Mouse (Mus musculus) forebrain, embryonic 12.5 days (tissue): ENCODE data around the gene Fcgr1. TPM values are rescaled to one million over a fixed set of nuclear protein-coding genes. Genes with fewer than 3 reads are reported as not detected.
"Not testable (repeated sequence)": the region's sequence is repeated elsewhere in the genome, so short reads cannot be mapped to it uniquely, and the experiment has no call there.

Experiments used
- ATAC-seq: fragments of 200-750 bp; cut with Nextera tagmentation; 2 replicates; pipeline ENCODE4 v1.8.0; 2017; ENCODE audit warnings: moderate TSS enrichment; ENCODE audit not compliant: low FRiP score
- H3K27ac ChIP-seq: fragments of 300-500 bp; sonication (generic); 2 replicates; pipeline ENCODE4 v1.5.1; 2016; ENCODE audit warnings: mild to moderate bottlenecking
- H3K27me3 ChIP-seq: fragments of 300-500 bp; sonication (generic); 2 replicates; pipeline ENCODE4 v1.6.1; 2016; ENCODE audit warnings: mild to moderate bottlenecking
- H3K36me3 ChIP-seq: fragments of 300-500 bp; sonication (generic); replicated peaks from 2 replicates; pipeline ENCODE4 v1.6.1; 2016; ENCODE audit warnings: mild to moderate bottlenecking
- H3K4me1 ChIP-seq: fragments of 300-500 bp; sonication (generic); 2 replicates; pipeline ENCODE4 v1.6.1; 2016
- H3K4me2 ChIP-seq: fragments of 300-500 bp; sonication (generic); 2 replicates; pipeline ENCODE4 v1.6.1; 2016; ENCODE audit warnings: mild to moderate bottlenecking, moderate library complexity
- H3K4me3 ChIP-seq: fragments of 300-500 bp; sonication (generic); replicated peaks from 2 replicates; pipeline ENCODE4 v1.5.1; 2016; ENCODE audit warnings: mild to moderate bottlenecking
- H3K9ac ChIP-seq: fragments of 300-500 bp; sonication (generic); 2 replicates; pipeline ENCODE4 v1.6.1; 2016; ENCODE audit warnings: mild to moderate bottlenecking
- H3K9me3 ChIP-seq: fragments of 300-500 bp; sonication (generic); 2 replicates; pipeline ENCODE4 v1.6.1; 2016
- WGBS: fragments of 180-500 bp; shearing (Covaris S2); methylation state at CpG from one replicate; pipeline ENCODE4 v1.1.7; 2016; 5-methylcytosine and 5-hydroxymethylcytosine counted together
- polyA plus RNA-seq: library from polyadenylated mRNA; unstranded; fragments of >200 nt; fragmentation: Nextera tagmentation; extraction: Ambion mirVana; gene quantifications from 2 replicates; pipeline ENCODE4 v1.2.1, GENCODE M21; 2016

The Fcgr1 gene
- polyA plus RNA-seq, 1 experiment from 2014 or later, result 0.54 TPM

DNA sequence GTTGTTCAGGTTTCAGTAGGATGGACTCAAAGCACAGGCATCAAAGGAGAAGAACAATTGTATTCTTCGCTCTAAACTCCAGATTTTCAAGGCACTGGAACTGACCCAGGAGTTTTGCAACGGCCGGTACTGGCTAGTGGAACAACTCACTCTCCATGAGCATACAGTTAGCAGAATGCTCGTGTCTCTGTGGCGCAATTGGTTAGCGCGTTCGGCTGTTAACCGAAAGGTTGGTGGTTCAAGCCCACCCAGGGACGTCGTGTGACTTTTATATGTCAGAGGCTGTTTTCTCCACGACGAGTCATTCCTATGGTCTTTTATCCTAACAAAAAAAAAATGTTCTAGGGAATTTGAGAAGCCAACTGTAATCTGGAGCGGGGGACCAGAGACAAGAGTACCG, 28.1 kb upstream of the Fcgr1 start:
- H3K27me3 ChIP-seq, result peaks cover 42% of the 10 kb centered on the region
- no peak overlapping the region; the same call in 1 of the 2 replicates for H3K4me2 ChIP-seq
- no peaks in the 10 kb centered on the region for H3K9me3 ChIP-seq
- no peaks in the 10 kb centered on the region for H3K4me1 ChIP-seq
- no peak overlapping the region for H3K9ac ChIP-seq
- no peaks in the 10 kb centered on the region for H3K36me3 ChIP-seq
- no peak for ATAC-seq
- no peak overlapping the region for H3K27ac ChIP-seq
- 7% methylated on average over 15 of the region's 15 CpGs for WGBS
- no peak overlapping the region for H3K4me3 ChIP-seq

DNA sequence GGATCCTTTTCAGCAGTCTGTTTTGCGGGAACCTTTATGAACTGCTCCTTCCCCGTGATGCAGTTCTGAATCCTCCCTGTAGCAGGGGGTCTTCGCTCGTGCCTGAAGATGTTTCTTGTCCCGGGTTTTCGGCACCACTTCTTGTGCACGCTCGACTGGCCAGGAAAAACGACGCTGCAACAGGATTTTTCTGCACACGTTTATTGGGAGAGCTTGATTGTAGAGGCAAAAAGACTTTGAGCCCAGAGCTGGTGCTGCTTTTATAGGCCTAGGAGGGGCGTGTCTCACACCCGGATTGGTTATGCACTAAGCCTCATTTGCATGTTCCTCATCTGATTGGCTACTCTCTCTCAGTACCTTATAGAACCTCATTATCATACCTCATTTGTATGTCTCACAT, 26.2 kb upstream of the Fcgr1 start:
- not testable (repeated sequence) for H3K4me1 ChIP-seq, H3K9ac ChIP-seq, H3K4me3 ChIP-seq, ATAC-seq, H3K36me3 ChIP-seq, H3K4me2 ChIP-seq, H3K27ac ChIP-seq, H3K9me3 ChIP-seq
- WGBS, result 94% methylated on average over 13 of the region's 13 CpGs
- H3K27me3 ChIP-seq, result peaks cover 26% of the 10 kb centered on the region

DNA sequence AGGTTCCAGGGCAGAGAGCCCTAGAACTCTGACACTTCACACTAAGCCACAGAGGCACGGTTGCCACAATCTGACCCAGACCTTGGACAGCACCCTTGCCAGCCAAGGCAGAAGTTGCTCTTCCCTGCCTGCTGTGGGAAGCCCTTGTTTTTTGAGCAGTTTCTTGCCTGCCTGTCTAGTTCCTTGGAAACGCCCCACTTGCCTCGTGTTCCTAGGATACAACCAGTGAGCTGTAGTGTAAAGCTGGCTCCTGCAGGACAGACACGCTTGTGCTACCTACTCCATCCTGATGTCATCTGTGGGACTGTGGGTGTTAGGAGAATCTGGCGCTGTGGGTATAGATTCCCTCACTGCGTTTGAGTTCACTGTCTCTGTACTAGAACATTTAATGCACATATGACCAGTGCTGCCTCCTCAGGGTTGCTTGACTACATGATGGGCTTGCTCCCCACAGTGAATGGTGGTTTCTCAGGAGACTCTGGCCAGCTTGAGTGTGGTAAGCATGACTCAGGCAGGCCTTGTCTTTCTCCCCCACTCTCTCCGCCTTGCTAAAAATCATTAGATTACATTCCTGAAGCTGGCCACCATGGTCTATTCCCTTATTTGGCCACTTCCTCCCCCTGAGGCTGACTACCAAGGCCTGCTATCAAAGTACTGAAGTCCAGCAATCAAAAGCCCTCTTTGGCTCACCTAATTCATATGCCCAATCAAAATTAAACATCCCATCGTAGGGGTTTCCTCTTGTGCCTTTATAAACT, 18.8 kb upstream of the Fcgr1 start:
- no peak for ATAC-seq
- 71% methylated on average over 8 of the region's 8 CpGs for WGBS

DNA sequence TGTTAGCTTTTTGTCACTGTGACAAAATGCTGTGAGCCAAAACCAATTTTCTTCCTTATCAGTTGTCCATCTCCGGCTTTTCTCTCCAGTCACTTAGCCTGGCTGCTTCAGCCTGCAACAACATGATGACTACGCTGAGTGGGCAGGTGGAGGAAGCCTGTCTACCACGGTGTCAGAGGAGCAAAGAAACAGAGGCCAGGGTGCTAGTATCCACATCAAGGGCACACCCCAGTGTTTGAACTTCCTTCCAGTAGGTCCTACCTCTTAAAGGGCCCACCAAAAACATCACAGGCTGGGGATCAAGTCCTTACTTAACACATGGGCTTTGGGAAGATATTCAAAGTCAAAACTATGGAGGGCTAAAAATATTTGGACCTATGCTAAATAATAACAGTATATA, 15.7 kb upstream of the Fcgr1 start:
- Histone ChIP-seq H3K36me3 (no peaks in the 10 kb centered on the region), H3K27ac (no peak overlapping the region), H3K4me3 (no peak overlapping the region), H3K27me3 (peaks cover 2% of the 10 kb centered on the region; the same call in 1 of the 2 replicates), H3K9ac (no peak overlapping the region), H3K9me3 (no peaks in the 10 kb centered on the region), H3K4me1 (no peaks in the 10 kb centered on the region), H3K4me2 (no peak overlapping the region)
- ATAC-seq, result no peak
- WGBS, result 75% methylated on average over 3 of the region's 3 CpGs

More for the DNA sequence above, 18.8 kb upstream of the Fcgr1 start:
- Histone ChIP-seq H3K4me1 (no peaks in the 10 kb centered on the region), H3K36me3 (no peaks in the 10 kb centered on the region), H3K9ac (no peak overlapping the region), H3K4me3 (no peak overlapping the region), H3K27me3 (no peaks in the 10 kb centered on the region), H3K9me3 (no peaks in the 10 kb centered on the region), H3K27ac (no peak overlapping the region), H3K4me2 (no peak overlapping the region)

GRCm38 (mm10) chr3:96306506-96306905, 12.7 kb upstream of the Fcgr1 start:
- H3K9me3 ChIP-seq, result no peaks in the 10 kb centered on the region
- H3K36me3 ChIP-seq, result no peaks in the 10 kb centered on the region
- H3K27me3 ChIP-seq, result peaks cover 2% of the 10 kb centered on the region; the same call in 1 of the 2 replicates
- H3K27ac ChIP-seq, result no peak overlapping the region
- 89% methylated on average over 9 of the region's 9 CpGs for WGBS
- no peak overlapping the region for H3K4me3 ChIP-seq
- no peaks in the 10 kb centered on the region for H3K4me1 ChIP-seq
- no peak overlapping the region for H3K9ac ChIP-seq
- no peak overlapping the region for H3K4me2 ChIP-seq
- no peak for ATAC-seq

DNA sequence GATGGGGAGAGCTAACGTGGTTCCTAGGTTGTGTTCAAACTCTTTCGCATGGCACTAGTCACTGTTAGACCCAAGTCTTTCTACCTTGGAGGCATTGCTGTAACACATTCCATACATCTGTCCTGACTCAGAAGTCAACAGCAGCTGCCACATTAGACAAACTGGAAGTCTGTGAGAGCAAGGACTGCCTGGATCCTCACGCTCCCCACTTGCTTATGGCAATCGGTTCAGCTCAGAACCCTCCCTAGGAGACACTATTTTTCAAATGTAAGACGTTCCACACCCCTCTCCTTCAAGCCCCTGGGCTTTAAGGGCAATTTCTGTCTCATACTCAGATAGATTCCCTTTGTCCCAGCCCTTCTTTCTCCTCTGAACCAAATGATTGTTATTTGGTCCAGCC, 8.3 kb upstream of the Fcgr1 start:
- Histone ChIP-seq H3K27me3 (peaks cover 2% of the 10 kb centered on the region; the same call in 1 of the 2 replicates), H3K4me2 (no peak overlapping the region), H3K4me1 (no peaks in the 10 kb centered on the region), H3K9ac (no peak overlapping the region), H3K4me3 (no peak overlapping the region), H3K27ac (no peak overlapping the region), H3K9me3 (no peaks in the 10 kb centered on the region), H3K36me3 (no peaks in the 10 kb centered on the region)
- ATAC-seq, result no peak
- 86% methylated on average over 5 of the region's 5 CpGs for WGBS

- ATAC-seq, result no peak
- Histone ChIP-seq H3K4me3 (no peak overlapping the region), H3K9ac (no peak overlapping the region), H3K27me3 (peaks cover 1% of the 10 kb centered on the region; the same call in 1 of the 2 replicates), H3K36me3 (no peaks in the 10 kb centered on the region), H3K4me2 (peak overlapping the region; percentile 10; the same call in 1 of the 2 replicates), H3K27ac (no peak overlapping the region), H3K9me3 (no peaks in the 10 kb centered on the region), H3K4me1 (no peaks in the 10 kb centered on the region)
- 79% methylated on average over 26 of the region's 26 CpGs for WGBS
Observed at GRCm38 (mm10) chr3:96300706-96301529, 7.1 kb upstream of the Fcgr1 start.

- 92% methylated on average over 2 of the region's 2 CpGs for WGBS
- H3K9me3 ChIP-seq, result no peaks in the 10 kb centered on the region
- no peak for ATAC-seq
- no peak overlapping the region for H3K4me3 ChIP-seq
- H3K4me1 ChIP-seq, result no peaks in the 10 kb centered on the region
- no peaks in the 10 kb centered on the region for H3K27me3 ChIP-seq
- H3K4me2 ChIP-seq, result no peak overlapping the region
- H3K9ac ChIP-seq, result no peak overlapping the region
- H3K27ac ChIP-seq, result no peak overlapping the region
- H3K36me3 ChIP-seq, result no peaks in the 10 kb centered on the region
Observed at GRCm38 (mm10) chr3:96299562-96299961, 5.8 kb upstream of the Fcgr1 start.

GRCm38 (mm10) chr3:96298360-96298759, 4.6 kb upstream of the Fcgr1 start:
- no peak overlapping the region for H3K4me3 ChIP-seq
- no peak for ATAC-seq
- no peak overlapping the region for H3K27ac ChIP-seq
- no peak overlapping the region for H3K4me2 ChIP-seq
- H3K36me3 ChIP-seq, result no peaks in the 10 kb centered on the region
- no peak overlapping the region for H3K9ac ChIP-seq
- no peaks in the 10 kb centered on the region for H3K9me3 ChIP-seq
- H3K27me3 ChIP-seq, result no peaks in the 10 kb centered on the region
- 92% methylated on average over 4 of the region's 4 CpGs for WGBS
- no peaks in the 10 kb centered on the region for H3K4me1 ChIP-seq

- no peaks in the 10 kb centered on the region for H3K27me3 ChIP-seq
- H3K9me3 ChIP-seq, result no peaks in the 10 kb centered on the region
- no peak for ATAC-seq
- 58% methylated on average over 5 of the region's 5 CpGs for whole genome bisulfite sequencing
- no peak overlapping the region for H3K27ac ChIP-seq
- H3K36me3 ChIP-seq, result no peaks in the 10 kb centered on the region
- no peaks in the 10 kb centered on the region for H3K4me1 ChIP-seq
- H3K4me2 ChIP-seq, result no peak overlapping the region
- H3K9ac ChIP-seq, result no peak overlapping the region
- H3K4me3 ChIP-seq, result no peak overlapping the region
Observed at GRCm38 (mm10) chr3:96293368-96293767, 401 bp downstream of the Fcgr1 start.

- no peak for ATAC-seq
- WGBS, result 64% methylated on average over 6 of the region's 6 CpGs
- no peaks in the 10 kb centered on the region for H3K36me3 ChIP-seq
Observed at GRCm38 (mm10) chr3:96292641-96293040, 1.1 kb downstream of the Fcgr1 start.

GRCm38 (mm10) chr3:96290727-96291126, 3.0 kb downstream of the Fcgr1 start:
- 95% methylated on average over 3 of the region's 3 CpGs for whole genome bisulfite sequencing
- H3K9me3 ChIP-seq, H3K4me3 ChIP-seq, ATAC-seq, H3K4me1 ChIP-seq, H3K27me3 ChIP-seq, H3K4me2 ChIP-seq, H3K9ac ChIP-seq, H3K36me3 ChIP-seq, H3K27ac ChIP-seq: not testable (repeated sequence)

More at GRCm38 (mm10) chr3:96292641-96293040, 1.1 kb downstream of the Fcgr1 start:
- no peak overlapping the region for H3K9ac ChIP-seq
- no peak overlapping the region for H3K4me2 ChIP-seq
- H3K9me3 ChIP-seq, result no peaks in the 10 kb centered on the region
- H3K4me1 ChIP-seq, result no peaks in the 10 kb centered on the region
- H3K27me3 ChIP-seq, result 0 out of 2 replicates have a peak, but pooled peaks cover 2% of the 10 kb centered on the region
- no peak overlapping the region for H3K27ac ChIP-seq
- no peak overlapping the region for H3K4me3 ChIP-seq
